Mouse (Mus musculus) thymus, adult 18-20 months (tissue): ENCODE measurements at regions not wholly inside any gene's neighbourhood (a gene's known extent, or its start where the extent isn't known, plus 50 kb on each side); places are given as distances from the start of the nearest gene placed in this dataset.

Experiments
- DNase-seq, 2 experiments: peaks; one replicate each; pipeline ENCODE4 v3.0.0; 2022; ENCODE audit warnings: mixed read lengths in 2 of 2

GRCm38 (mm10) chr16:55636667-55637450, 201.8 kb downstream of the Nfkbiz start:
- DNase-seq, result no peak

GRCm38 (mm10) chr16:55636224-55636623, 202.5 kb downstream of the Nfkbiz start:
- no peak for DNase-seq

- DNase-seq, result no peak
These were observed 204.0 kb downstream of the Nfkbiz start for GRCm38 (mm10) chr16:55634691-55635090.

GRCm38 (mm10) chr16:55632220-55632619, 206.5 kb downstream of the Nfkbiz start:
- no peak for DNase-seq

- no peak for DNase-seq
These were observed 207.1 kb downstream of the Nfkbiz start for GRCm38 (mm10) chr16:55631637-55632036.

DNA sequence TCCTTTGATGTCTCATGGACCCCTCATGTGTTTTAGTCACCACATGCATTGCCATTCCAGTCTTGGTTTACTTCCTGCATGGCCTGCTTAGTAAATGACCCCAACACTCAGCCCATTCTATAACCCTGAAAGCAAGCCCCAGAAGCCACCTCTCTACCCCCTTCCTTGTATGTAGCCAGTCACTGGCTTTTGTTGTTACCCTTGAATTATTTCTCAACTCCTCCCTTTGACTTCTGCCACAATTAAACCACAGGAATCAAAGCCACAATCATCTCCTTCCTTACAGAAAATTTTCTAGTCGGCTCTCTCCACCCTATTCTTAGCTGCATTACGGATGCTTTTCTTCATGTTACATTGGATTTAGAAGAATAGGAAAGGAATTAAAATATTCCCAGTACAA, 207.7 kb downstream of the Nfkbiz start:
- no peak for DNase-seq

DNA sequence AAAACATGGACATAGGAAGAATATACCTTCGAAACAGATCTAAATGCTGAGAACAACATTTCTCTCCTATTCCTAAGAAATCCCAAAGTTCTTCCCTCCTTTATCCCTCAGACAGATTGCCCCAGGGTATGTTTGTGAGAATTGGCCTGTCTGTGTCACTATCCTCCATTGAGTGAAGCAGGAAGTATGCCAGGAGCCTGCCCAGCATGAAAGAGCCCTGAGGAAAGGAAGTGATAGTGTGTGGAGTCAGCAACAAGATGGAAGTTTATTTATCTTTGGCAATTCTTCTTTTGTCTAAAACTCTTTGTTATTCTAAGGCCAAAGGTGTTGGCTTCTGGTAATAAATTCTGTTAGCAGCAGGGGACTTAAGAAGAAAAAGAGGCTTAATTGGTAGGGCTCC, 211.2 kb downstream of the Nfkbiz start:
- no peak for DNase-seq

DNA sequence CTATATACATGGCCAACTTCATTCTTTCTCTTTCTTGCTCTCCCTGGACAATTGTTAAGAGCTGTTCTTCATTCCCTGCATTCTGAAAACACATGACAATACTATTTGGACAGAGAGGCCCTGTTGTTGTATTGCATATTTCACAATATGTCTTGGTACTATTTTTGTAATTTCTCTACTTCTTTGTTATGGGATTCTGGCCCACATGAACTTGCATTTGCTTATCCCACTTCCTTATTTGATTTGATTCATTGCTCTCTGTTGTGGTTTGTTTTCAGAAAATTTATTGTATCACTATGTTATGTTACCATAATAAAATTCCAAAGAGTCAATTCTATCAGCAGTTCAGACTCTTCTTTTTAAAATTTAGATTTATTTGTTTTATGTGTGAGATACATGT, 215.3 kb downstream of the Nfkbiz start:
- DNase-seq, result no peak

DNA sequence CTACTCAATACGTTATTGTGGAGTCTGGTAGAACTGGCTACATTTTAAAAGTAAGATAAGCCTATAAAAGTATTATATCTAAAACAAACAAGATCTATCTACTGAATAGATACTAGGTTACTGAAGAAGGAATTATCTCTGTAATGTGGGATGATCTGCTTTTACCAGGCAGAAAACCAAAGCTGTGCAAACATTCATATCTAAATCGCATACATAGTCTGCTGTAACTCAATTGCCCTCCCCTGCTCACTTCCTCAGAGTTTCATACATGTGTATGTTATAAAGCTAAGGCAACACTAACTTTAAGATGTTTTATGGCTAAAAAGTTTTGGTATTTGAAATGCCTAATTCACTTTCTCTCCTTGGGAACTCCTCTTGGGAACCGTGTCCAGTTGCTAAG, 219.0 kb downstream of the Nfkbiz start:
- no peak for DNase-seq

- no peak for DNase-seq
These were observed 220.7 kb downstream of the Nfkbiz start for GRCm38 (mm10) chr16:55617958-55618357.

DNA sequence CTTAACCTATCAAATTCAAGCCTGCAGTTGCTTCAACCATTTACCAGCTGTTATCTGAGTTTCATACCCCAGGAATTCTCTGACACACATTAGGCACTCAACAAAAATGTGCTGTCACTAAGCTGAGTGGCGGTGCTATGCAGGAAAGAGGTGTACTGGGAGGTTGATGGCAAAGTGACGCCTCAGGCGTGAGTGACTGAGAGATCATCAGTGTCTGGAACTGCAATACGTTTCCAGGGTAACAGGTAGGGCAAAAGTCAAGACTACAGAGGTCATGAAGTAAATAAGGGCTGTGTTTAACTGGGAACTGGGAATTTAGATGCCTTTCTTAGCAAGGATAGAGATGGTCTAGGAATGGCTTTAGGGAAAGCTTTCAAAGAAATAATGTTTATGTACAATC, 221.2 kb downstream of the Nfkbiz start:
- no peak for DNase-seq

- no peak for DNase-seq
These were observed 222.1 kb downstream of the Nfkbiz start for GRCm38 (mm10) chr16:55616408-55617120.

DNA sequence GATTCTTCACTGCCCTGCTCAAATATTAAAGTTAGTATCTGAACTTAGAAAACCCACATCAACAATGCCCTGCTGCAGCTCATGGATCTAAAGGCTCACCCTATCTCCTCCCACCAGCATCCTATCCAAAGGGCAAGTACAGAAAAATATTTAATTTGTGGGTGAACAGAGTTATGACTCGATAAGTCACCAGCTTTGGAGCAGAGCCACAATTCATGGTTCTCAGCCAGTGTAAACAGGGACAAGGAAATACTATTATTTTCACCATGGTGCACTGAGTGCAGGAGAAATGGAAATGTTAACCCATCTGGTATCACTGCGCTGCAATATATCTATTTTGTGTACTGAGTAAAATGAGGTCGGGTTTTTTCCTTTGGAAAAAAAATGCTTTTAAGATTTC, 225.8 kb downstream of the Nfkbiz start:
- DNase-seq, result no peak

- DNase-seq, result no peak
These were observed 226.7 kb downstream of the Nfkbiz start for GRCm38 (mm10) chr16:55612001-55612400.

GRCm38 (mm10) chr16:55611172-55611571, 227.5 kb downstream of the Nfkbiz start:
- no peak for DNase-seq

DNA sequence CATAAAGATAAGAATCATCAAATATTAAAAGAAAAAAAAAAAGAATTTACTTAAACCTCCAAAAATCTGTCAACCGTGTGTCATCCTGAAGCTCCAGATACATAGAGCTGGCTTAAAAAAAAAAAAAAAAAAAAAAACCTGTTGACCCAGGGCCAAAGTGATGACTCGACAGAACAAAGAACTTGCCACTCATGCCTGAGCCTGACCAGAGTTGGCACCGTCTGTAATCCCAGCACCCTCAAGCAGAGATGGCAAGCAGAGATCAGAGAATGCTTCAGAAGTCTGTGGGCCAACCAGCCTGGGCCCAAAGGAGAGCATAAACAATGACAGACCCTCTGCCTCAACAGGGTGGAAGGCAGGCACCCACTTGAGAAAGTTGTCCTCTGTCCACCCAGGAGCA, 230.3 kb downstream of the Nfkbiz start:
- DNase-seq, result no peak

GRCm38 (mm10) chr16:55606447-55607239, 232.1 kb downstream of the Nfkbiz start:
- no peak for DNase-seq

DNA sequence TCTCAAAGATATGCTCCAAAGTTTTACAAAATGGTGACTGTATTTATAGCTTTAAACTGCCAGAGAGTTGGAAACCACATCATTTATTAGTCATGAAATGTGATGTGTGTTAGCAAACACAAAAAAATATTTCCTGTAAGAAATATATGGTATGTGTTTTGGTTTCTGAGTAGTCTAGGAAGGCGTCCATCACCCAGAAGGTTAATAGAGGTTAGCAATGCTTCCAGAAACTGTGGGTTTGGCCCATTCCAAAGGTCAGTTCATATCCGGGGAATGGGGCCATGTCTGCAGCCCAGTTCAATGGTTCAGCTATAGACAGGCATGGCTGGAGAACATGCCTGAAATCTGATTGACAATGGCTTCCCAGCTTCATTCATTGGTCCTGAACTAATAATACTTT, 235.1 kb downstream of the Nfkbiz start:
- DNase-seq, result no peak

GRCm38 (mm10) chr16:55589382-55589956, 249.2 kb downstream of the Nfkbiz start:
- no peak for DNase-seq

DNA sequence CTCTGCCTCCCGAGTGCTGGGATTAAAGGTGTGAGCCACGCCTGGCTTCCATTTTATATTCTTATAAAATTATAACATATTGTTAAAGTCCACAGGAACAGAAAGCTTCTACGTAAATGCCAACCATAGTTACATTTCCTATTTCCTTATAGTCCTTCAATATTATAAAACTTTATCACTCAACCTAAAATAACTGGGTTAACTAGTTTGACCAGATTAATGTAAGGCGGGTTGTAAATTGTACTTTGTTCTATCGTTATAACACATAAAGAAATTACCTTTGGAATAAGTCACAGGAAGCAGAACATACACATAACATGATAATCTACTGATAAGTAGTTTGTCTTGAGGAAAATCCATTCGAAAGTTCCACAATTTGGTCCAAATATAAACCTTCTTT, 251.6 kb downstream of the Nfkbiz start:
- no peak for DNase-seq

DNA sequence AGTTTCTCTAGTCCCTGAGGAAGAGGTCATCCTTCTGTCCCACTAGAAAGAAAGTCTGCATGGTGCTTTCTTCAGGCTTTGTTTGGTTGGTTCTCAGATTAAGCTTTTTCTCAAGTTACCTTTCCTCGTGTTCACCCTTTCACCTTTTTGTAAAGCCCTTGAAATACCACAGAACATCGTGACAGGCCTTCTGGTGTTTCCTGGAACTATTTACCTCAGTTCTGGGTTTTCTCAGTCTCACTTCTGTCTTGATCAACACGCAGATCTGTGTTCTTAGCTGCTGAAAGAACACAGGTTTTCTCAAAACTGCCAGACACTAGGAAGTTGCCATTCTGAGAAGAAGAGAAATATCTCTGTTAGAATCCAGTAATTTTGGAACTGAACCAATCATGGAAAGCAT, 255.8 kb downstream of the Nfkbiz start:
- no peak for DNase-seq

DNA sequence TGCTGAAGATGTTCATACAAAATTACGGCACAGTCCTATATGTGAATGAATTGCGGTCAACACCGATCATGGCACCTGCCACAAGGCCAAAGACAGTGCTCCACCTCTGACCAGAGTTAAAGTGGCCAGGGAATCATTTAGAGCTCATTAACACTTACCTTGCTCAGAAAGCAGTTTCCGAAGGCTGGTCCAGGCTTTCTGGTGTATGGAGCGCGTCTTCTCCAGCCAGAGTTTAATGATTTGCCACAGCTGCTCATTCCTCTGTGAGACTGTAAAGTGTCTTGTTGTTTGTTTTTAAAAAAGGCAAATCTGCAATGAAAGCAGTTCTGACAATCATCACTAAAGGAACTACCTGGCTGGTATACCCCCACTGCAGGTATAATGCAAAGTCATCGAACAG, 256.7 kb downstream of the Nfkbiz start:
- no peak for DNase-seq

GRCm38 (mm10) chr16:55580827-55581226, 257.9 kb downstream of the Nfkbiz start:
- no peak for DNase-seq
